Mouse (Mus musculus) heart, embryonic 14.5 days (tissue): ENCODE results near the gene Zbtb7b. TPM values are rescaled to one million over a fixed set of nuclear protein-coding genes. Genes with fewer than 3 reads are reported as not detected.

Source experiments
- ATAC-seq: fragments of 200-750 bp; cut with Nextera tagmentation; 2 replicates; pipeline ENCODE4 v1.8.0; 2017; ENCODE audit warnings: low read depth, moderate TSS enrichment; ENCODE audit not compliant: insufficient number of reproducible peaks, insufficient read depth, low FRiP score
- H3K27ac ChIP-seq, 2 experiments: fragments of 200-500 bp in 1 of 2; fragments of 300-500 bp in 1 of 2; sonication (generic) in 1 of 2; replicated peaks in 1 of 2; 2 replicates each; pipeline ENCODE4 v1.5.1; 2012 to 2014; ENCODE audit warnings: low read depth in 2 of 2, low read length in 2 of 2, control low read depth in 1 of 2, mild to moderate bottlenecking in 1 of 2, mixed read lengths in 1 of 2; ENCODE audit not compliant: control insufficient read depth in 1 of 2, insufficient read depth in 1 of 2
- H3K27me3 ChIP-seq: fragments of 300-500 bp; sonication (generic); 2 replicates; pipeline ENCODE4 v1.6.1; 2014; ENCODE audit warnings: mild to moderate bottlenecking, low read length, control low read depth; ENCODE audit not compliant: control insufficient read depth, insufficient read depth
- H3K36me3 ChIP-seq: fragments of 300-500 bp; sonication (generic); 2 replicates; pipeline ENCODE4 v1.6.1; 2014; ENCODE audit warnings: mild to moderate bottlenecking, control low read depth, low read length, mixed read lengths; ENCODE audit not compliant: control insufficient read depth, insufficient read depth
- H3K4me1 ChIP-seq, 2 experiments: fragments of 200-500 bp in 1 of 2; fragments of 300-500 bp in 1 of 2; sonication (generic) in 1 of 2; 2 replicates each; pipeline ENCODE4 v1.6.1; 2012 to 2014; ENCODE audit warnings: low read length in 2 of 2, control low read depth in 1 of 2, mixed read lengths in 1 of 2; ENCODE audit not compliant: control insufficient read depth in 2 of 2, insufficient read depth in 2 of 2
- H3K4me2 ChIP-seq: fragments of 300-500 bp; sonication (generic); 2 replicates; pipeline ENCODE4 v1.6.1; 2014; ENCODE audit warnings: mild to moderate bottlenecking, low read length
- H3K4me3 ChIP-seq, 2 experiments: fragments of 200-500 bp in 1 of 2; fragments of 300-500 bp in 1 of 2; sonication (generic) in 1 of 2; 2 replicates each; pipeline ENCODE4 v1.5.1; 2012 to 2014; ENCODE audit warnings: low read length in 2 of 2, mild to moderate bottlenecking in 2 of 2, control low read depth in 1 of 2, low read depth in 1 of 2, moderate library complexity in 1 of 2; ENCODE audit not compliant: control insufficient read depth in 1 of 2, insufficient read depth in 1 of 2
- H3K9ac ChIP-seq: fragments of 300-500 bp; sonication (generic); 2 replicates; pipeline ENCODE4 v1.6.1; 2014; ENCODE audit warnings: mild to moderate bottlenecking, low read length
- H3K9me3 ChIP-seq: fragments of 300-500 bp; sonication (generic); 2 replicates; pipeline ENCODE4 v1.6.1; 2016; ENCODE audit warnings: low read length, control low read depth; ENCODE audit not compliant: control insufficient read depth
- WGBS: fragments of 180-500 bp; shearing (Covaris S2); extraction: QIAGEN DNeasy Blood & Tissue Kit; methylation state at CpG from one replicate; pipeline ENCODE4 v1.1.7; 2014; 5-methylcytosine and 5-hydroxymethylcytosine counted together
- polyA plus RNA-seq: library from polyadenylated mRNA; unstranded; fragments of >200 nt; fragmentation: Nextera tagmentation; extraction: Ambion mirVana; gene quantifications from 2 replicates; pipeline ENCODE4 v1.2.1, GENCODE M21; 2014

Gene Zbtb7b
- polyA plus RNA-seq = 1.3 and 1.8 TPM in 2 replicates

DNA sequence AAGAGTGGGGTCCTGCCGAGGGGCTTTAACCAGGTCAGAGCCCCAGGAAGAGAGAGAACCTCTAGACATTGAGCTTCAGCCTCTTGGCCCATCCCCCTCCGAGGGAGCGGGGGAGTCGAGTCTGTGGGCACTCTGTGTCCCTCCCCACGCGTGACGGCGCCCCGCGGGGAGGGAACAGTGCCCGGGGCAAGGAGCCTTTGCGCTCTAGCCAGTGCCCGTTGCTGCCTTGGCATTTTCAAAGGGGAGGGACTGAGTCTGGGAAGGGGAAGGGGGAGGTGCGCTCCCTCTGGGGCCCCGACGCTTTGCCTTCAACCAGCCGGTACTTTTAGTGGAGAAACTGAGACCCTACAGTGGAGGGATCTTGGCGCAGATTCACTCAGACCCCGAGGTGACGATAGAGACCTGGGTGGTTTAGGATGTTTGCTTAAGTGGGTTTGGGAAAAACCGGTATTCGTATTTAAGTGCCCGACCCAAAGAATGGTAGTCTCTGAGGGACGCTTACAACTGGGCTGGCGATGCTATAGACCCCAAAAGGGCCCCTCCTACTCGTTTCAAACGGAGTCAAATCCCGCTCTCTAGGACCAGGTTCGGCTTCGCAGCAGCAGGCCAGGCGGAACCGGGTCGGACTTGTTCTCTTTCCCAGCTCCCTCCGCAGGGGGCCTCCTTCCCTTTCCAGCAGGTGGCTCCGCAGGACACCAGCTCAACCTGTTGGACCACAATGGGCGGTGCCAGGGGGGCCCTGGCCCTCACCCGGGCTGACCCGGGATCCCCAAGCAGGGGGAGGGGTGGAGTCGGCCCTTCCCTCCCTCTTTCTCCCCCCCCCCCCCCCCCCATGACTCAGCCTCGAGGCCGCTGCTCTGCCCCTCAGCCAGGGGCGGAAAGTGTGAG, at the start of gene Zbtb7b:
Zbtb7b (minus strand) TSS at position 771 of the 888 bp plus-strand sequence.
- no peaks in the 10 kb centered on the region for H3K27me3 ChIP-seq
- peaks cover 22 to 37% of the 10 kb centered on the region in 2 experiments for H3K4me1 ChIP-seq
- H3K27ac ChIP-seq = peak within 1 kb of the TSS; percentile 78 to 86
- peak within 1 kb of the TSS; percentile 58 to 62 for H3K4me3 ChIP-seq
- no peaks in the 10 kb centered on the region for H3K36me3 ChIP-seq
- no peaks in the 10 kb centered on the region for H3K9me3 ChIP-seq
- H3K9ac ChIP-seq = peak within 1 kb of the TSS; percentile 67
- peak within 1 kb of the TSS; percentile 93 for H3K4me2 ChIP-seq
- ATAC-seq = peak; percentile 35
- WGBS = under 1% methylated on average over 40 of the region's 42 CpGs

- WGBS = 87% methylated on average over 2 of the region's 2 CpGs
- Histone ChIP-seq H3K4me2 (no peak overlapping the region), H3K4me1 (peaks cover 8 to 16% of the 10 kb centered on the region in 2 experiments), H3K27ac (no peak overlapping the region), H3K36me3 (peaks cover 48% of the 10 kb centered on the region), H3K4me3 (no peak overlapping the region), H3K27me3 (no peaks in the 10 kb centered on the region), H3K9me3 (no peaks in the 10 kb centered on the region), H3K9ac (no peak overlapping the region)
- no peak for ATAC-seq
These were observed 46.1 kb upstream of the Zbtb7b start for GRCm38 (mm10) chr3:89440691-89441090.

DNA sequence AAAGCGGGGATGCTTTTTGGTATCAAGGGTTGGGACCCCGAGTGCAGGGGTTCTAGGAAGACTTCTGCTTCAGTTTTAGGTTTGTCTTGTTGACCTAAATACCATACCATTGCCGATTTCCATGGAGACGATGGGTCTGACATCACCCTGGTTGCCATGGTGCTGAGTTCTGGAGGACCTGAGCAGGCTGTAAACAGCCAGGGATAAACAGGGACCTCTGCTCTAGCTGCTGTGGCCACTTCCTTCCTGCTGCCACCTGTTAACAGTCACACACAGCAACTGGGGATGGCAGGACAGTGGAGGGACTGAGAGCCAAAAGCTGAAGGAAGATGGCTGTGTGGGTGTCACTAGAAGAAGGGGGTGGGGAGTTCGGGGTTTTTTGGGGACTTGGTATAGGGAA, 42.7 kb upstream of the Zbtb7b start:
- H3K36me3 ChIP-seq = peaks cover 44% of the 10 kb centered on the region
- 27% methylated on average over 5 of the region's 5 CpGs for WGBS
- H3K9me3 ChIP-seq = no peaks in the 10 kb centered on the region
- no peaks in the 10 kb centered on the region for H3K27me3 ChIP-seq
- peak overlapping the region; percentile 54 to 75 for H3K4me3 ChIP-seq
- ATAC-seq = no peak
- H3K4me2 ChIP-seq = peak overlapping the region; percentile 72
- H3K27ac ChIP-seq = peak overlapping the region; percentile 70 to 74
- H3K4me1 ChIP-seq = peaks cover 8 to 16% of the 10 kb centered on the region in 2 experiments
- peak overlapping the region; percentile 75 for H3K9ac ChIP-seq

GRCm38 (mm10) chr3:89436176-89437113, 41.9 kb upstream of the Zbtb7b start, which contains the start of gene Pbxip1:
Gene Pbxip1 (plus strand): TSS chr3:89436706.
- 3% methylated on average over 16 of the region's 16 CpGs for WGBS
- peak; percentile 83 for ATAC-seq
- H3K4me2 ChIP-seq = peak within 1 kb of the TSS; percentile 72
- H3K36me3 ChIP-seq = peaks cover 43% of the 10 kb centered on the region
- H3K27me3 ChIP-seq = no peaks in the 10 kb centered on the region
- H3K9me3 ChIP-seq = no peaks in the 10 kb centered on the region
- peaks cover 9 to 20% of the 10 kb centered on the region in 2 experiments for H3K4me1 ChIP-seq
- H3K4me3 ChIP-seq = peak within 1 kb of the TSS; percentile 54 to 75
- H3K9ac ChIP-seq = peak within 1 kb of the TSS; percentile 75
- H3K27ac ChIP-seq = peak within 1 kb of the TSS; percentile 70 to 74

- H3K27ac ChIP-seq = no peak overlapping the region
- peaks cover 15 to 28% of the 10 kb centered on the region in 2 experiments for H3K4me1 ChIP-seq
These were observed 40.5 kb upstream of the Zbtb7b start for GRCm38 (mm10) chr3:89435041-89435440.

GRCm38 (mm10) chr3:89434532-89434931, 40.0 kb upstream of the Zbtb7b start:
- H3K4me3 ChIP-seq = no peak overlapping the region
- H3K9ac ChIP-seq = no peak overlapping the region
- H3K36me3 ChIP-seq = peaks cover 31% of the 10 kb centered on the region
- no peak overlapping the region for H3K27ac ChIP-seq
- no peaks in the 10 kb centered on the region for H3K27me3 ChIP-seq
- no peak overlapping the region for H3K4me2 ChIP-seq
- H3K9me3 ChIP-seq = no peaks in the 10 kb centered on the region
- WGBS = 73% methylated on average over 11 of the region's 11 CpGs
- ATAC-seq = no peak
- H3K4me1 ChIP-seq = peaks cover 15 to 28% of the 10 kb centered on the region in 2 experiments

More at GRCm38 (mm10) chr3:89435041-89435440, 40.5 kb upstream of the Zbtb7b start:
- Histone ChIP-seq H3K4me3 (no peak overlapping the region), H3K9me3 (no peaks in the 10 kb centered on the region), H3K36me3 (peaks cover 36% of the 10 kb centered on the region), H3K9ac (no peak overlapping the region), H3K4me2 (no peak overlapping the region), H3K27me3 (no peaks in the 10 kb centered on the region)
- ATAC-seq = no peak
- WGBS = 83% methylated on average over 7 of the region's 7 CpGs

- 95% methylated on average over 8 of the region's 8 CpGs for WGBS
- no peaks in the 10 kb centered on the region for H3K27me3 ChIP-seq
- H3K36me3 ChIP-seq = peaks cover 36% of the 10 kb centered on the region
- H3K9me3 ChIP-seq = no peaks in the 10 kb centered on the region
- no peak overlapping the region for H3K4me3 ChIP-seq
- no peak overlapping the region for H3K9ac ChIP-seq
- H3K4me2 ChIP-seq = no peak overlapping the region
- no peak overlapping the region for H3K27ac ChIP-seq
- no peak for ATAC-seq
- H3K4me1 ChIP-seq = peaks cover 12 to 24% of the 10 kb centered on the region in 2 experiments
These were observed 38.0 kb upstream of the Zbtb7b start for GRCm38 (mm10) chr3:89432606-89433005.
